Comparison of ENCODE assay signal across 34 mouse cellular contexts in the genomic region with DNA sequence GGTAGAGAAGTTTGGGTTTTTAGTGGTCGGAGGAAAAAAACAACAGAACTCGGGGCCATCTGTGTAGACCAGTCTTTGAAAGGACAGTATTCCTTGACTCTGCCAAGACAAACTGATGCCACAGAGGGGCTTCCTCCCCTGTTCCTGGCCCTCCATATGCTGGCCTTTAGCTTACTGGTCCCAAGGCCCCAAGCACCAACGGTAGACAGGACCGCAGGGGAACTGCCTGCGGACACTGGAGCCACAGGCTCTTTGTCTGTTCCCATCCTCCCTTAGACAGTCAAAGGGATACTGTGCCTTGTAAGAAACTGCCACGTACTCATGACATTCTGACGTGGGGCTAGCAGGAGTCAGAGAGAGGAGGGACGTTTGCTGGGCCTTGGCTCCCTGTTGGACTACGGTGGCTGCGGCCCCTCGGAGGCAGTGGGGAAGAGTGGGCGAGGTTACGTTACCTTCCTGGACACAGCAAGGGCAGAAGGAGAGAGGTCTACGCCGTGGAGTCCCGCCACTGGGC.
"Had no signal": no experiment of that assay in that cellular context is flagged by ENCODE, and none has a peak within 500 bp of the region (broad histone marks: within the 10 kb centered on the region; RNA-seq: fewer than 3 reads in every experiment).

No protein-coding gene starts in this region.

- DNase-seq: heart, postnatal 10 days; heart, postnatal 14 days; heart, postnatal 36 days; heart, postnatal 4 days; kidney, adult 11 months; kidney, adult 18-20 months; kidney, adult 2 months; kidney, adult 8-10 months; kidney, adult 9 months; kidney, postnatal 10 days; kidney, postnatal 14 days; kidney, postnatal 25 days; kidney, postnatal 36 days; kidney, postnatal 4 days; layer of hippocampus, adult 9-11 months; layer of hippocampus, postnatal 36 days had no signal

- H3K36me3 ChIP-seq: intestine, embryonic 15.5 days had no signal

- H3K4me2 ChIP-seq: heart, embryonic 11.5 days; heart, embryonic 12.5 days; heart, embryonic 13.5 days; heart, embryonic 15.5 days; hindbrain, embryonic 12.5 days; hindbrain, embryonic 13.5 days; hindbrain, embryonic 14.5 days; hindbrain, embryonic 15.5 days; intestine, embryonic 15.5 days had no signal

- H3K4me3 ChIP-seq: heart, embryonic 10.5 days; heart, embryonic 12.5 days; heart, embryonic 13.5 days; heart, embryonic 15.5 days; hindbrain, embryonic 10.5 days; hindbrain, embryonic 12.5 days; hindbrain, embryonic 13.5 days; hindbrain, embryonic 15.5 days; intestine, embryonic 15.5 days; layer of hippocampus, adult 2 months had no signal

- H3K9ac ChIP-seq: heart, embryonic 12.5 days; heart, embryonic 13.5 days; heart, embryonic 15.5 days; hindbrain, embryonic 12.5 days; hindbrain, embryonic 13.5 days; hindbrain, embryonic 14.5 days; hindbrain, embryonic 15.5 days; intestine, embryonic 15.5 days had no signal

- ATAC-seq: hindbrain, embryonic 16.5 days; hindbrain, postnatal 0 days; inflammation-experienced regulatory T-cells, adult 6 months; intestine, embryonic 15.5 days; intestine, embryonic 16.5 days; intestine, postnatal 0 days had no signal

- H3K27me3 ChIP-seq: heart, embryonic 12.5 days; heart, embryonic 13.5 days; heart, embryonic 15.5 days; hindbrain, embryonic 12.5 days; hindbrain, embryonic 13.5 days; hindbrain, embryonic 15.5 days; intestine, embryonic 15.5 days had no signal

- H3K4me1 ChIP-seq: hindbrain, embryonic 13.5 days; hindbrain, embryonic 15.5 days; intestine, embryonic 15.5 days had no signal

- H3K27ac ChIP-seq: heart, embryonic 10.5 days; heart, embryonic 13.5 days; heart, embryonic 15.5 days; hindbrain, embryonic 10.5 days; hindbrain, embryonic 12.5 days; hindbrain, embryonic 13.5 days; hindbrain, embryonic 14.5 days; hindbrain, embryonic 15.5 days; hindbrain, postnatal 0 days; intestine, embryonic 15.5 days; kidney, postnatal 0 days; layer of hippocampus, adult 2 months had no signal

- H3K9me3 ChIP-seq: heart, embryonic 10.5 days; heart, embryonic 12.5 days; heart, embryonic 13.5 days; heart, embryonic 15.5 days; hindbrain, embryonic 10.5 days; hindbrain, embryonic 12.5 days; hindbrain, embryonic 13.5 days; hindbrain, embryonic 15.5 days; intestine, embryonic 15.5 days had no signal
